Mouse (Mus musculus) spleen, adult 12 weeks (tissue): Measurements from ENCODE around the gene Kcnj4.

Experiments
- DNase-seq: peaks from one replicate; pipeline ENCODE4 v3.0.0; 2022; ENCODE audit warnings: low spot score

Gene Kcnj4

GRCm38 (mm10) chr15:79455106-79455810 lies 49.8 kb downstream of the Kcnj4 start, which contains the start of gene Csnk1e:
Gene Csnk1e (minus strand): TSS chr15:79455566.
- no peak for DNase-seq

GRCm38 (mm10) chr15:79453831-79454230 lies 51.2 kb downstream of the Kcnj4 start:
- DNase-seq, result no peak

- no peak for DNase-seq
Observed at GRCm38 (mm10) chr15:79448041-79448440, 57.0 kb downstream of the Kcnj4 start.

GRCm38 (mm10) chr15:79445786-79446654 lies 59.0 kb downstream of the Kcnj4 start:
- DNase-seq, result no peak

GRCm38 (mm10) chr15:79443856-79444410 lies 61.1 kb downstream of the Kcnj4 start:
- DNase-seq, result no peak

GRCm38 (mm10) chr15:79442961-79443518 lies 62.0 kb downstream of the Kcnj4 start:
- no peak for DNase-seq

GRCm38 (mm10) chr15:79442257-79442611 lies 62.8 kb downstream of the Kcnj4 start:
- no peak for DNase-seq

- peak; percentile 13 for DNase-seq
Observed at GRCm38 (mm10) chr15:79441331-79442256, 63.4 kb downstream of the Kcnj4 start.

GRCm38 (mm10) chr15:79440651-79441330 lies 64.2 kb downstream of the Kcnj4 start:
- no peak for DNase-seq

GRCm38 (mm10) chr15:79440223-79440622 lies 64.8 kb downstream of the Kcnj4 start:
- no peak for DNase-seq

GRCm38 (mm10) chr15:79439386-79439785 lies 65.7 kb downstream of the Kcnj4 start:
- no peak for DNase-seq

- DNase-seq, result no peak
Observed at GRCm38 (mm10) chr15:79438816-79439215, 66.2 kb downstream of the Kcnj4 start.

- DNase-seq, result no peak
Observed at GRCm38 (mm10) chr15:79438209-79438810, 66.7 kb downstream of the Kcnj4 start.

GRCm38 (mm10) chr15:79437541-79438208 lies 67.4 kb downstream of the Kcnj4 start:
- DNase-seq, result no peak

GRCm38 (mm10) chr15:79436481-79436921 lies 68.5 kb downstream of the Kcnj4 start:
- no peak for DNase-seq

- no peak for DNase-seq
Observed at GRCm38 (mm10) chr15:79435191-79435671, 69.8 kb downstream of the Kcnj4 start.
